Mouse (Mus musculus) kidney, postnatal 14 days (tissue): Measurements from ENCODE around the gene Gbf1.
"Not testable (repeated sequence)": the region's sequence is repeated elsewhere in the genome, so short reads cannot be mapped to it uniquely, and the experiment has no call there.

Experiments used
- DNase-seq: peaks from one replicate; pipeline ENCODE4 v3.0.0; 2022; ENCODE audit warnings: mixed read lengths

Gene Gbf1

GRCm38 (mm10) chr19:46148372-46148760 lies 3.9 kb upstream of the Gbf1 start:
- peak; percentile 92 for DNase-seq

DNA sequence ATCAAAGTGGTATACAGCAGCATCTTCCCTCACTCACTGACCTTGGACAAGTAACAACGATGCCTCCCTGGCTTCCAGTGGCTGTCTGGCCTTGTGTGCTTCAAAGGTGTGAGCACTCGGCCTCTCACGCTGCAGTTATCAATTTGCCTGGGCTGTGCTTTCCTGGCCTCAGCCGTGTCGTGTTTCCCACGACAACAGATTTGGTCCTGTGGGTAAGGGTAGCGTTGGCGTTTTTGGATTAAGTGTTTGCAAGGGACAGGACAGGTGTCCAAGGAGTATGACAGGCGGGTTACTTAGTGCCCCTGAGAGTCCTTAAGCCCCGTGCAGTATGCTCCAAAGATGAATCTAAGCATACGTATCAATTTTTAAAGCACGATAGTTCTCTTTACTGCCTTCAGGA lies 3.2 kb upstream of the Gbf1 start:
- no peak for DNase-seq

DNA sequence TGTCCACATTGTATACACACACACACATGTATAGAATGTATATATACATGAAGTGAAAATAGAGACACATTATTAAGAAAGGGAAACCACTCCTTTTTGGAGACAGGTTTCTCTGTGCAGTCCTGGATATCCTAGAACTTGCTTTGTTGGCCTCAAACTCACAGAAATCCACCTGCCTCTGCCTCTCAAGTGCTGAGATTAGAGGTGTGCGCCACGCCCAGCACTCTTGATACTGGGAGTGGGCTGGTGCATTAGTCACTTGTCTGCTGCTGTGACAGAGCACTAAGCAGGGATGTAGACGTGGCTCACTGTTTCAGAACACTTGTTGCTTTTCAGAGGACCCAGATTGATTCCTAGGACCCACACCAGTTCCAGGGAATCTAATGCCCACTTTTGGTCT lies 13.6 kb downstream of the Gbf1 start:
- no peak for DNase-seq

GRCm38 (mm10) chr19:46167169-46167568 lies 14.9 kb downstream of the Gbf1 start:
- DNase-seq: not testable (repeated sequence)

GRCm38 (mm10) chr19:46169396-46169795 lies 17.1 kb downstream of the Gbf1 start:
- no peak for DNase-seq

- DNase-seq: no peak
Observed at GRCm38 (mm10) chr19:46169913-46170312, 17.6 kb downstream of the Gbf1 start.

GRCm38 (mm10) chr19:46172541-46172940 lies 20.2 kb downstream of the Gbf1 start:
- DNase-seq: no peak

DNA sequence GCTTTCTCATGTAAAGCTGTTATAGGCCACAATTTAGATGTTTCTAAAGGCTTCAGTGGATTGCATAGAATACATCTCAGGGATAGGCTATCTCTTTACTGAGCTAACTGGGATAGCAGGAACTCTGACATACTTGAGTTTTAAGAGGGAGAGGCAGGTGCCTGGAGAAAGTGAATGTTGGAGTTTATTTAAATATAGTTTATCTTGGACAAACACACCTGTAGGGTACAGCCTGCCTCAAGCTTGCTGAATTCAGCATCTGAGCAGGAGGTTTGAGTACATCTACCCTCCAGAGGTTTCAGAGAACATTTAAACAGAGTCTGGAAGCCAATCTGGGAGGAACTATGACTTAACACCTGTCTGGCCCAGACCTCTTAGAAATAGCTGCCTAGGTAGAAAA lies 22.9 kb downstream of the Gbf1 start:
- DNase-seq: no peak

DNA sequence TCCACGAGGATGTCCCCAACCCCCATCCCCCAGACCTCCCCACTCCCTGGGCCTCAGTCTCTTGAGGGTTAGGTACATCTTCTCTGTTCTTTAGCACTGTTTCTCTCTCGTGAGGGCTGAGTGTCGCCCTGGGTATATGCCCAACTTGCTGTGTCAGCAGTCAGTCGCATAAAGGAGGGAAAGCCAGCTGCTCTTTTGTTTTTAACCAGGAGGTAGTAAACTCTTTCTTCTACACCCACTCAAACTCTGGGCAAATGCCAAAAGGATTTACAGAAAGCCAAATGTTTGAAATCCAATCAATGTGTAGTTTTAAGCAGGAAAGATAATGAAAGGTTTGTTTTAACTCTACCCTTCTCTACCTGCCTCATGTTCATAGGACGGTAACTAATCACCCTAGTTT lies 24.7 kb downstream of the Gbf1 start:
- no peak for DNase-seq

DNA sequence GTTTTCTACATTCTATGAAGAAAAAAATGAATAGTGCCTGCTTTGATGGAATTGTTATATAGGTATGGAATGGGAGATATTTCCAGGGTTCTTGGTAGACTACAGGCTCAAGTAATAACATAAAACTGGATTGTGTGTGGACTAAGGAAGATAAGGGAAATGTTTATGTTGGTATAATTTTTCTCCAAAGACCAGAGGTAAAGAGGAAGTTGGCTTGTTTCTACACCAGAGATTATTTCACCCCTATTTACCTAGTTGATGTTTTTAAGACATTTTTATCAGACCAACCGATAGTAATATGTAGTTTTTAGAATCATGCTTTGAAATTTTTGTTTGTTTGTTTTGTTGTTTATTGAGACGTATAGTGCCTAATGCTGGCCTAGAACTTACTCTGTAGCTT lies 28.0 kb downstream of the Gbf1 start:
- no peak for DNase-seq

DNA sequence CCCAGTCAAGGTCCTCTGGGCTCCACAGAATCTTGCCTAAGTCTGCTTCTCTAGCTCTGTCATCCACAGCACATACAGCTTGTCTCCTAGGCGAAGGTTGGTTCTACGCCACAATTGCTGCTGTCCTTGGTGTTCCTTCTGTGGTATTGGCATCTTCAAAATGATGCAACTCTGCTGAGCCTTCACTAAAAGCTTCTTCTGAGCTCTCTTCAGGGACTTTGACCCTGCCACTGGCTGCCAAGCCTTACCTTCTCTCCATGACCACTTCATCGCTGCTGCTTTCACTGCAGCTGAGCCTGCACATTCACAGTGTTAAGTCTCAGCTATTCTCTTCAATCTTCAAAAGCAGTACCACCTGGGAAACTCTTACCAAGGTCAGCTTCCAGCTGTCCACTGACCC lies 29.9 kb downstream of the Gbf1 start:
- DNase-seq: peak; percentile 54

GRCm38 (mm10) chr19:46186611-46187010 lies 34.3 kb downstream of the Gbf1 start:
- DNase-seq: peak; percentile 28

- no peak for DNase-seq
Observed at GRCm38 (mm10) chr19:46187203-46187602, 34.9 kb downstream of the Gbf1 start.

DNA sequence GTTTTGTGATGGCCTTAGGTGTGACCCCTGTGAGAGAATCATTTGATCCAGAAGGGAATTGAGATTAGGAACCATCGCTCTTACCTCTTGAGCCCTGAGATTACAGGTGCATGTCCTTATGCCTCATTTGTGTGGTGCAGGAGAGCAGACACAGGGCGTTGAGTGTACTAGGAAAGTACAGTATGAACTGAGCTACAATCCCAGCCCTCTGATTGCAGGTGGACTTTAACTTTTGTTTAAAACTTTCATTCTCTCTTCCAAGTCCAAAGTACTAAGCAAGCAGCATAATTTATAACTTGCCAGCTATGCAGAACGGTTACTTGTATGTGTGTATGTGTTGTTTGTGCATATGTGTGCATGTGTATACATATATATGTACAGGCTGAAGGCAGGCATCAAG lies 46.0 kb downstream of the Gbf1 start:
- DNase-seq: peak; percentile 28

DNA sequence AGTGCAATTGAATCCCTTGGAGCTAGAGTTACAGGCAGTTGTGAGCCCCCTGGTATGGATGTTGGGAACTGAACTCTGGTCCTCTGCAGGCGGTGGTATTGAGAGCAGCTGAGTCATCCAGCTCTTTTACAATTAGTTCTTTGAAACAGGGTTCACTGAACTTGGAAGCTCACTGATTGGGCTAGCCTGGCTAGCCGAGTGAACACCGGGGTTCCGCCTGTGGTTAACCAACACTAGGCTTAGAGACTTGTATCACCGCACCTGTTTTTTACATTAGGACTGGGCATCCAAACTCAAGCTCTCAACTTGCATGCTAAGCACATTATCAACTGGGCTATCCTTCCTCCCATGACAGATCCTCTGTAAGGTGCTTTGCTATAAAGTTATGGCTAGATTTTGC lies 46.6 kb downstream of the Gbf1 start:
- no peak for DNase-seq

DNA sequence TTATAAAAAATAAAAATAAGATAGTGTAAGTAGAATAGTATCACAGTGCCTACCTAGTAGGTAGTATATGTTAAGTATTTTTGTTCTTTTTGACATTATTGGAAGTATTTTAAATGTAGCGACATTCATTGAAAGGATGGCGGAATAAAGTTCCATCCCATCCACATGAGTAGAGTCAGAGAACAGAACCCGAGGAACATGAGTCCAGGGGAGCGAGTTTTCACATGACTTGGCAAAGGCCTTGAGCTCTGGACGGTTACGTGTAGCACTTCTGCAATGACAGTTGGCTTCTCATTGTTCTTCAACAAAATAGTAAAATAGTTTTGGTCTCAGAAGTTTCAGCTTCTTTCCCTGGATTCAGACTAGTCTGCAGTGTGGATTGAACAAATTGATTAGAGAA lies 51.9 kb downstream of the Gbf1 start:
- DNase-seq: no peak

- no peak for DNase-seq
Observed at GRCm38 (mm10) chr19:46205680-46206079, 53.4 kb downstream of the Gbf1 start.

- no peak for DNase-seq
Observed at GRCm38 (mm10) chr19:46210951-46211350, 58.6 kb downstream of the Gbf1 start.

GRCm38 (mm10) chr19:46214541-46214940 lies 62.2 kb downstream of the Gbf1 start:
- no peak for DNase-seq

DNA sequence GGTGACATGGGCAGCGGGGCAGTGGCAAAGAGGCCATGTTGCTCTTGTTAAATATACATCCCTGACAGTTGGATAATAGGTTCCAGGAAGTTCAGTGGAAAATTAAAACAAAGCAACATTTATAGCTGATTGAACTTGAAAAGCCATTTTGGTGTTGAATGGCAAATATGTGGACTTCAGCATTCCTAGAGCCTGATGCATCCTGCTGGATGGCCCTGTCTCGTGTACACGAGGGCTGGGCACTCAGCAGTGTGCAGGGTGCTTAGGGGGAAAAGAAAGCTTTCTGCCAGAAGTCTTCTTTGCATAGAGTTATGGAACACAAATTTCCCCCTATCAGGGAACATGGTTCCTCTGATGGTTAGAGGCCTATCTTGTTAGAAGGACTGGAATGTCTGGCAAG lies 63.1 kb downstream of the Gbf1 start:
- DNase-seq: no peak

- DNase-seq: no peak
Observed at GRCm38 (mm10) chr19:46216716-46217115, 64.4 kb downstream of the Gbf1 start.

- DNase-seq: not testable (repeated sequence)
Observed at GRCm38 (mm10) chr19:46217347-46217746, 65.0 kb downstream of the Gbf1 start.

DNA sequence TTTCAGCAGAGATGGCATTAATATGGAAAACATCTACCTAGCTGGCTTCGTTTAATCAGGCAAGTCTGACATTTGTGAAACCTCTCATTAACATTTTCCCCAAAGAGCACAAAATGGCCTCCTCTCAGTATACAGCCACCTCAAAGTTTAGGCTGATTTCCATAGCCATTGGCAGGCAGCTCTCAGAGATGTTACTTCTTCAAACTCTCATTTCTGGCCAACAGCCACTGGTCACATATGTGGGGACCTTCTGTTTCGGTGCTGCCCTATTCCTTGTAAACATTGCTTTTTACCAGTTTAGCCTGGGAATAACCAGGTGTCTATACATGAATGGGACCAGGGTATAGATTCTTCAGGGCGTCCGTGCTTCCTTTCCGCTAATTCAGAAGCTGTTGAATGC lies 67.8 kb downstream of the Gbf1 start:
- no peak for DNase-seq

DNA sequence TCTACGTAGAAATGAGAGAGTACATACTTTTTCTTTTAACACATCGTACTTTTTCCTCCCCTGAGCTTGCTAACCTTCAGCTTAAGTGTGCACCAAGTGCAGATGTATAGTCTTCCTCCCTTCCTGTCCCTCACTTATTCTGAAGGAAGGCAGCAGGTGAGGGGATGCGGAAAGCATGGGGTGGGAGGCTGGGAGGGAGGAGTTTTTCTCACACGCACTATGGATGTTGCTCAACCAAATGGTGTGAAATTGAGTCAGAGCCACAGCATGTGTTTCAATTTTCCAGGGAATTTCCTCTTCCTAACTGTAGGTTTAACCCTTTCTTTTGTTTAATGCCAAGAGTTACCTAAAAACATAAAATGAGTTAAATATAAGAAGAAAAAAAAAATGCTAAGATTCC lies 70.8 kb downstream of the Gbf1 start:
- no peak for DNase-seq

- peak; percentile 33 for DNase-seq
Observed at GRCm38 (mm10) chr19:46224882-46225281, 72.6 kb downstream of the Gbf1 start.

DNA sequence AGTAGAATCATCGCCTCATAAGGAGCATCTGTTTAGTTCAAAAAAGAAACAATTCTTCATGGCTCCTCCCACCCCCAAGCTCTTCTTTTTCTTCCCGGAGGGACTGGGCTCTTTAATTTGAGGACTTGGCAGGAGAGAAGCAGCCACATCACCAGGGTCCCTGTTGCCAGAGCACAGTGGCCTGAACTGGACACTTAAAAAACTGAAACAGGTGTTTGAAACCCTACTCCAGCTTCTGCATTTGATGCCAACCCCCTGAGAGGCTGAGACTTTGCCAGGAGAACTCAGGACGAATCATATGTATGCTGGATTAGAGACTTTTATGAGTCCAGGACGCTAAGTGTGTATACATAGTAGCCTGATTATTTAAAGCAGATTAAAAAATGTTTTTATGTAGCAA lies 73.2 kb downstream of the Gbf1 start:
- no peak for DNase-seq
